Mouse (Mus musculus) megakaryocyte, embryonic 14.5 days (primary cell): ENCODE results near the gene Me3.

Experiments used
- FLI1 ChIP-seq: IDR thresholded peaks from 2 replicates; pipeline ENCODE4 v1.6.1; 2012; ENCODE audit warnings: low read length, inconsistent platforms, mixed read lengths
- GATA1 ChIP-seq: IDR thresholded peaks from 3 replicates; pipeline ENCODE4 v1.6.1; 2012; ENCODE audit warnings: mixed read lengths, low read length, inconsistent platforms, borderline replicate concordance

DNA sequence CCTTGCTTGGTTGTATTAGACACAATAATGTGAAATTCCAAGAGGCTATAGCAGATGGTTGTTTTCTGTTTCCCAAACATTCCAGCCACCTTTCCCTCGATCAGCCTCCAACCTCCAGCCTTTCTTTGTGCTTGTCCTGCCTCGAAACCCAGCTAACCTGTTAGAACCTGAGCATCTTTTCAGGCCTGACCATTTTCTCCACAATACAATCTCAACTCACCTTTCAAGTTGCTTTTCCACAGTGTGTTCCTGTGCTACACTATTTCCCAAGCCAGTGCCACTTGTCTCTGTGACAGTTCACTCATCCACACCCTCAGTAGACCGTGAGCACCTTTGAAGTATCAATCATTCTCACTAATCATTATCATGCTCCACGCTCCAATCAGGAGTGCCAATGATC is 171.8 kb downstream of the Me3 start:
- TF ChIP-seq GATA1 (no peak), FLI1 (no peak)
